Mouse (Mus musculus) forebrain, embryonic 12.5 days (tissue): ENCODE results near the gene Tnip1. TPM values are rescaled to one million over a fixed set of nuclear protein-coding genes. Genes with fewer than 3 reads are reported as not detected.
"Not testable (repeated sequence)": the region's sequence is repeated elsewhere in the genome, so short reads cannot be mapped to it uniquely, and the experiment has no call there.

Experiments used
- ATAC-seq: fragments of 200-750 bp; cut with Nextera tagmentation; 2 replicates; pipeline ENCODE4 v1.8.0; 2017; ENCODE audit warnings: moderate TSS enrichment; ENCODE audit not compliant: low FRiP score
- H3K27ac ChIP-seq: fragments of 300-500 bp; sonication (generic); 2 replicates; pipeline ENCODE4 v1.5.1; 2016; ENCODE audit warnings: mild to moderate bottlenecking
- H3K27me3 ChIP-seq: fragments of 300-500 bp; sonication (generic); 2 replicates; pipeline ENCODE4 v1.6.1; 2016; ENCODE audit warnings: mild to moderate bottlenecking
- H3K36me3 ChIP-seq: fragments of 300-500 bp; sonication (generic); replicated peaks from 2 replicates; pipeline ENCODE4 v1.6.1; 2016; ENCODE audit warnings: mild to moderate bottlenecking
- H3K4me1 ChIP-seq: fragments of 300-500 bp; sonication (generic); 2 replicates; pipeline ENCODE4 v1.6.1; 2016
- H3K4me2 ChIP-seq: fragments of 300-500 bp; sonication (generic); 2 replicates; pipeline ENCODE4 v1.6.1; 2016; ENCODE audit warnings: mild to moderate bottlenecking, moderate library complexity
- H3K4me3 ChIP-seq: fragments of 300-500 bp; sonication (generic); replicated peaks from 2 replicates; pipeline ENCODE4 v1.5.1; 2016; ENCODE audit warnings: mild to moderate bottlenecking
- H3K9ac ChIP-seq: fragments of 300-500 bp; sonication (generic); 2 replicates; pipeline ENCODE4 v1.6.1; 2016; ENCODE audit warnings: mild to moderate bottlenecking
- H3K9me3 ChIP-seq: fragments of 300-500 bp; sonication (generic); 2 replicates; pipeline ENCODE4 v1.6.1; 2016
- WGBS: fragments of 180-500 bp; shearing (Covaris S2); methylation state at CpG from one replicate; pipeline ENCODE4 v1.1.7; 2016; 5-methylcytosine and 5-hydroxymethylcytosine counted together
- polyA plus RNA-seq: library from polyadenylated mRNA; unstranded; fragments of >200 nt; fragmentation: Nextera tagmentation; extraction: Ambion mirVana; gene quantifications from 2 replicates; pipeline ENCODE4 v1.2.1, GENCODE M21; 2016

The Tnip1 gene
- polyA plus RNA-seq, 1 experiment from 2014 or later: 12.1 TPM

DNA sequence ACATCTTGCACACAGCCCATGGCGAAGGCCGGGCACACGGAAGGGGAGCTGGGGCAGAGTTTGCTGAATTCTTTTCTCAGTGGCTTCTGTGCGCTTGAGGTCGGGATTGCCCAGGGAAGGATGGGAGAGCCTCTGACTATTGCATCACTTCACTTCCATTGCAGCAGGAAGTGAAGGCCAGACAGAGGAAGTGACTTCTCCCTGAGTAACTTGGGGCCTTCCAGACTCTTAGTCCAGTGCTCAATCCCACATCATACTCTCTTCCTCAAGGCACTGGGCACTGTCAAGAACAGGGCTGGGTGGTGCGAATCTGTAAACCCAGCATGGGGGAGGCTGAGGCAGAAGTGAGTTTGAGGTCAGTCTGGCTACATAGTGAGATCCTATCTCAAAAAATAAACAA, 2.5 kb upstream of the Tnip1 start:
- Histone ChIP-seq H3K4me2 (no peak overlapping the region), H3K9ac (no peak overlapping the region), H3K4me1 (no peaks in the 10 kb centered on the region), H3K9me3 (no peaks in the 10 kb centered on the region), H3K4me3 (no peak overlapping the region), H3K36me3 (no peaks in the 10 kb centered on the region), H3K27me3 (peaks cover 3% of the 10 kb centered on the region; the same call in 1 of the 2 replicates), H3K27ac (no peak overlapping the region)
- WGBS: 85% methylated on average over 6 of the region's 6 CpGs
- ATAC-seq: no peak

DNA sequence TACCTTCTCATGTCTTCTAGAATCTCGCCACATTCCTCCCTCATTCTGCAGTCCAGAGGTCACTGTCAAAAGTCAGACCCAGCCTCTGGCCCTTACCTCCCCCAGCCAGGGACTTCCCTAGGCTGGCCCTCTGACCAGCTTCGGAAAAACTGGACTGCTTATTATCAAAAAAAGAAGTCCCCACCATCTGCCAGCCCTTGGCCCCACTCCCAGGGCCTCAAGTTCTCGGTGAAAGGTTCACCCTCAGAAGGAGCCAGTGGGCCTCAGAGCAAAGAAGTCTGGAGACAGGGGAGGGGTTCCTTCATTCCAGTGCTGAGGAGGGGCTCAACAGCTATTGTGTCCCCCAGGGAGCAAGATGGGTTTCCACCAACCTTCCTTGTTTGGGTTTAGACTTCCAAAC, 796 bp downstream of the Tnip1 start:
- H3K27ac ChIP-seq: no peak overlapping the region
- no peaks in the 10 kb centered on the region for H3K36me3 ChIP-seq
- H3K27me3 ChIP-seq: peaks cover 3% of the 10 kb centered on the region; the same call in 1 of the 2 replicates
- H3K4me1 ChIP-seq: no peaks in the 10 kb centered on the region
- ATAC-seq: no peak
- H3K9me3 ChIP-seq: no peaks in the 10 kb centered on the region
- H3K4me3 ChIP-seq: no peak overlapping the region
- 79% methylated on average over 3 of the region's 3 CpGs for whole genome bisulfite sequencing
- no peak overlapping the region for H3K4me2 ChIP-seq
- no peak overlapping the region for H3K9ac ChIP-seq

DNA sequence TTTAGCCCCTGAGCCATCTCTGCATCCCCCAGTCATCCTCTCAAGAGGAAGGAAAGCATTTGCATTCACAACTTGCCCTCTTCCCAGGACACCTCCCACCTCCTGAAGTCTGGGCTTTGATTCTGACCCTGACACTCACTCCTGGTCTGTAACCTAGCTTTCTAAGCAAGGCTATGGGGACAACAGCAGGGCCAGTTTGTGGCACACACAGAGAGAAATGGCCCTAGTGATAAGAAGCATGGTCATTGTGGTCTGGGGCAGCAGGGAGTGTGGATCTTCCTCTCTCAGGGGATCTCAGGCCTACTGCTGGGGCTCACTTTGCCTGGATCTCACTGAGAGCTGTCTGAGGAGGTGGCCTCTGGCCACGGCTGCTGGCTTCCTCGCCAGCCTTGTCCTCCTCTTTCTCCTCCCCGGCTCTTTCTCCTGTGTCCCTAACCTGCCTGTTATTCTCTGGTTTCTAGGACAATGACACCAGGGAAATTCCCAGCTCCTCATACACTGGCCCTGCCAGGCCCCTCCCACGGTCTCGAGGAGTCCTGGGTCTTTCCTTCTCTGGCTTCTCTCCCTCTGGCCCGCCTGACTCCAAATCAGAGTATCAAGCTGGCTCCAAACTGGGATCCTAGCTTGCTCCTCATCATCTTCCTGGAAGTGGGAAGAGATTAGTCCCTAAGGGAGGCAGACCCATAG, 1.4 kb downstream of the Tnip1 start:
- no peak for ATAC-seq
- Histone ChIP-seq H3K9ac (no peak overlapping the region), H3K4me3 (no peak overlapping the region), H3K4me1 (no peaks in the 10 kb centered on the region), H3K27me3 (peaks cover 3% of the 10 kb centered on the region; the same call in 1 of the 2 replicates), H3K4me2 (no peak overlapping the region), H3K36me3 (no peaks in the 10 kb centered on the region), H3K27ac (no peak overlapping the region), H3K9me3 (no peaks in the 10 kb centered on the region)
- WGBS: 74% methylated on average over 6 of the region's 6 CpGs

DNA sequence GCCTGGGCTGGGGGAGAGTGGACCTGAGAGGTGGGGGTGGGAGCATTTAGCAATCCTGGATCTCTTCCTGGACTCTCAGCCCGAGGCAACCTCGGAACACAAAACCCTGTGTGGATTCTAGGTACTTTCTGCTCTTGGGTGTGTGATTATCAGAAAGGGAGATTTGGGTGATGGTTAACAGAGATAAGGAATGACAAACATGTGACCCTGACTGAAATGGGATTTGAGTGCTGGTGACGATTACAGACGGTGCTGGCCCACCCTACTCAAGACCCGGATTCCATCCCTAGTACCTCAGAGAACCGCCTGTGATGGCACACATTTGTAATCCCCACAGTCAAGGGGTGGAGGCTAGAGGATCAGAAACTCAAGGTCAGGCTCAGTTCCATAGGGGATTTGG, 2.5 kb downstream of the Tnip1 start:
- H3K4me2 ChIP-seq: no peak overlapping the region
- H3K4me1 ChIP-seq: no peaks in the 10 kb centered on the region
- no peaks in the 10 kb centered on the region for H3K9me3 ChIP-seq
- no peak for ATAC-seq
- no peak overlapping the region for H3K9ac ChIP-seq
- H3K36me3 ChIP-seq: no peaks in the 10 kb centered on the region
- WGBS: 90% methylated on average over 6 of the region's 6 CpGs
- no peak overlapping the region for H3K27ac ChIP-seq
- peaks cover 3% of the 10 kb centered on the region; the same call in 1 of the 2 replicates for H3K27me3 ChIP-seq
- H3K4me3 ChIP-seq: no peak overlapping the region

DNA sequence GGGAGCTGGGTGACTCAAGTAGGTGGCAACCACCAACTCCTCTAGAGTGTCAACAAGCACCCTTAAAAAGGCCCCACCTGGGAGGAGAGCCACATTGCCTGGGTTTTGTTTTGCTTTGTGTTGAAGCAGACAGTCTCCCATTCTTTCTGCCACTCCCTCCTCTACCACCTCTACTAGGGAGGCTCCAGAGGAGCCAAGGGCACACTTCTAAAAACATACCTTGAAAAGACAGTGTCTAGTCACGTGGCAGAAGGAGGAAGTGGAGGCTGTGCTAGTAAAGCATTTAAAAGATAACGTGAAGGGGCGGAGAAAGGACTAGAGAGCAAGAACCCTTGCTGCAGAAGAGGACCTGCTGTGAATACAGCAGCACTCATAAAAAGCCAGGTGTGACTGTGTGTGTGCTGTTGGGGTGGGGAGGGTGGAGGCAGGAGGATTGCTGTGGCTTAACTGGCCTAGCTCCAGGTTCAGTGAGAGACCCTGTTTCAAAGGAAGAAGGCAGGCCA, 4.1 kb downstream of the Tnip1 start:
- no peak overlapping the region for H3K27ac ChIP-seq
- ATAC-seq: no peak
- peaks cover 15% of the 10 kb centered on the region for H3K4me1 ChIP-seq
- no peak overlapping the region for H3K9ac ChIP-seq
- H3K36me3 ChIP-seq: no peaks in the 10 kb centered on the region
- H3K27me3 ChIP-seq: peaks cover 3% of the 10 kb centered on the region; the same call in 1 of the 2 replicates
- H3K9me3 ChIP-seq: no peaks in the 10 kb centered on the region
- no peak overlapping the region for H3K4me3 ChIP-seq
- no peak overlapping the region for H3K4me2 ChIP-seq
- 59% methylated on average over 3 of the region's 3 CpGs for WGBS

DNA sequence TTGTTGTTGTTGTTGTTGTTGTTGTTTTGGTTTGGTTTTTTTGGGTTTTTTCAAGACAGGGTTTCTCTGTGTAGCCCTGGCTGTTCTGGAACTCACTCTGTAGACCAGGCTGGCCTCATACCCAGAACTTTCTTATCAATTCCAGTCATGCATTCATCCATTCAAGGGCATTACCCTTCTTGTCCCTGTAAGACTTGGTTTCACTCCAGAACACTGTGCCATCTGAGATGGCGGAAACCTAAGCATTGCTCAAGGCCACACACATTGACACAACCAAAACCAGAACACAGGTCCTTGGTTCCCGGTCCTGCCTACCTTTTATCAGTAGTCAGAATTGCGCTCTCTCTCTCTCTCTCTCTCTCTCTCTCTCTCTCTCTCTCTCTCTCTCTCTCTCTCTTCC, 5.0 kb downstream of the Tnip1 start:
- WGBS: 86% methylated on average over 3 of the region's 3 CpGs
- H3K4me3 ChIP-seq, H3K27me3 ChIP-seq, H3K9me3 ChIP-seq, ATAC-seq, H3K36me3 ChIP-seq, H3K9ac ChIP-seq, H3K4me2 ChIP-seq, H3K27ac ChIP-seq: not testable (repeated sequence)
- peaks cover 15% of the 10 kb centered on the region for H3K4me1 ChIP-seq

DNA sequence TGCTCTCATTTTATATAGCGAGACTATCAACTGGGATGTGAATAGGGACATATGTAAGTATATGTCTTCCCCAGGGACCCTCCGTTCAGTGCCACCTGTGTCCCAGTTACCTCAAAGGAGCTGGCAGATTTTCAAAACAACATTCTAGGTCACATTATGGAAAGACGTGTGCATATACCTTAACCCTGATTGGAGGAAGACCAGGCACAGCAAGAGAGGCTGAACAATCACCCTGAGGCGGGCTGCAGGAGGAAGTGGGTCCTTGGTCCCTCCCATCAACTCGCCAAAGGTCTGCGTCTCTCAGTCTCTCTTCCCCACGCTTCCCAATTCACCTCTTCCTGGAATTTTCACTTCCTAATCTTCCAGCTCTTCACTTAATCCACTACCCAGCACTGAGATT, 5.8 kb downstream of the Tnip1 start:
- H3K27me3 ChIP-seq: no peaks in the 10 kb centered on the region
- H3K36me3 ChIP-seq: no peaks in the 10 kb centered on the region
- H3K4me2 ChIP-seq: no peak overlapping the region
- no peak overlapping the region for H3K9ac ChIP-seq
- peaks cover 15% of the 10 kb centered on the region for H3K4me1 ChIP-seq
- no peak overlapping the region for H3K4me3 ChIP-seq
- no peaks in the 10 kb centered on the region for H3K9me3 ChIP-seq
- no peak overlapping the region for H3K27ac ChIP-seq
- no peak for ATAC-seq
- 67% methylated on average over 7 of the region's 7 CpGs for WGBS

DNA sequence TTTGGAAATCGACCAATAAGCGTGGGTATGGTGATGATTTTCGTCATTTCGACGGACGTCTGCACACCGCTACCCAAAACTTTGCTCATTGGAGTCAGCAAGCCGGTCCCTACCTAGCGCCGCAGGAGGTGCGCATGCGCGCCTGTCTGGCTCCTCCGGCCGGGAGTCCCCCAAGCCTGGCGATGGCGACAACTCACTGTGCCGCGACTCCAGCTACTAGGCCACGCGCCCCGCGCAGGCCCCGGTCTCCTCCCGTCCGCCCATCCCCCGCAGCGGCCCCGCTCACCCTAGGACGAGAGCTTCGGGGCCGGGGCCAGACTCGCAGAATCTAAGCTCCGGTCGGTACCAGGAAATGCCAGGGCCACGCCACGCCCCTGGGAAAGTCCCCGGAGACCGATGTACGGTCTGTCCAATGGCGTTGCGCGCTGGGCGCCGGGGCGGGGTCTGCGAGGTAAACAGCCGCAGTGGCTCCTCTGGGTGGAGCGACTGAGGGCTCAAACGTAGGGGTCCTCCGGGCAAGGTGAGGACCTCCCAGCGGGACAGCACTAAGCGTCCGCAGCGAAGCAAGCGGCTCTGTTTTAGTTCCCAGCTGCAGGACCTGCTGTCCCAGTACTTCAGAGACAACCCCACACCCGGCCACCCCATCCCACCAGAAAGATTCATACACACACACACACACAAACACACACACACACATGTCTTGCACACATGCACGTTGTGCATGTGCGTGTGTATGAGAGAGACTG, 6.8 kb downstream of the Tnip1 start:
- peak overlapping the region; percentile 91 for H3K4me3 ChIP-seq
- H3K36me3 ChIP-seq: no peaks in the 10 kb centered on the region
- under 1% methylated on average over 58 of the region's 59 CpGs for WGBS
- peak overlapping the region; percentile 91 for H3K27ac ChIP-seq
- H3K9me3 ChIP-seq: no peaks in the 10 kb centered on the region
- H3K9ac ChIP-seq: peak overlapping the region; percentile 73
- H3K27me3 ChIP-seq: no peaks in the 10 kb centered on the region
- peaks cover 15% of the 10 kb centered on the region for H3K4me1 ChIP-seq
- peak overlapping the region; percentile 68 for H3K4me2 ChIP-seq
- peak; percentile 99 for ATAC-seq

DNA sequence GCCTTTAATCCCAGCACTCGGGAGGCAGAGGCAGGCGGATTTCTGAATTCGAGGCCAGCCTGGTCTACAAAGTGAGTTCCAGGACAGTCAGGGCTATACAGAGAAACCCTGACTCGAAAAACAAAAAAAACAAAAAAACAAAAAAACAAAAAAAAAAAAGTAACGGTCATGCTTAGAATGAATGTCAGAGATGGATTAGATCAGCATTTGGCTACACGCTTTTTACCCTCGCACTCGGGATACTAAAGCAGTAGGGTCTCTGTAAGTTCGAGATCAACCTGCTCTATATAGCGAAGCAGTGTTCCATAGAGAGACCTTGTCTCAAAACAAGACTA, 7.3 kb downstream of the Tnip1 start:
- not testable (repeated sequence) for H3K27me3 ChIP-seq, H3K27ac ChIP-seq, ATAC-seq, H3K9me3 ChIP-seq, H3K36me3 ChIP-seq
- Histone ChIP-seq H3K4me3 (peak overlapping the region; percentile 91), H3K9ac (peak overlapping the region; percentile 73; the same call in 1 of the 2 replicates), H3K4me1 (peaks cover 15% of the 10 kb centered on the region), H3K4me2 (peak overlapping the region; percentile 68)
- WGBS: 44% methylated on average over 10 of the region's 10 CpGs

DNA sequence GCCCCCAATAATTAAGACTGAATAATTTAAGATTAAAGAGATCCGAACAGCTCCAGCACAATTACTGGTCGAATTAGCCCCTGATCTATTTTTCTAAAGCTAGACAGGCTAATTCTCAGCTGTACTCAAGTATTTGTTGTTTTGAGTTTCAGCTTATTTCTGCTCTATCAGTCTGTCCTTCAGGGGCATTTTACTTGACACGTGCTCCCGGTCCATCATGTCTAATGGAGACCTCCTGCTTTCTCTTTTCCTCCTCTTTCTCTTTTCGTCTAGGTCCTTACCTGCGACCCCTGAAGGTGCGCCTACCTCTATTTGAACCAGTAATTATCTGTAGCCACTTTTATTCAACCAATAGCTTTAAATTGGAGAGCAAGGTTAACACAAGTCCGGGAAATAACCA, 8.0 kb downstream of the Tnip1 start:
- H3K36me3 ChIP-seq: no peaks in the 10 kb centered on the region
- no peak overlapping the region for H3K4me3 ChIP-seq
- ATAC-seq: no peak
- H3K4me1 ChIP-seq: peaks cover 15% of the 10 kb centered on the region
- 78% methylated on average over 8 of the region's 8 CpGs for WGBS
- no peak overlapping the region for H3K9ac ChIP-seq
- no peak overlapping the region for H3K27ac ChIP-seq
- H3K4me2 ChIP-seq: no peak overlapping the region
- H3K9me3 ChIP-seq: no peaks in the 10 kb centered on the region
- H3K27me3 ChIP-seq: no peaks in the 10 kb centered on the region

DNA sequence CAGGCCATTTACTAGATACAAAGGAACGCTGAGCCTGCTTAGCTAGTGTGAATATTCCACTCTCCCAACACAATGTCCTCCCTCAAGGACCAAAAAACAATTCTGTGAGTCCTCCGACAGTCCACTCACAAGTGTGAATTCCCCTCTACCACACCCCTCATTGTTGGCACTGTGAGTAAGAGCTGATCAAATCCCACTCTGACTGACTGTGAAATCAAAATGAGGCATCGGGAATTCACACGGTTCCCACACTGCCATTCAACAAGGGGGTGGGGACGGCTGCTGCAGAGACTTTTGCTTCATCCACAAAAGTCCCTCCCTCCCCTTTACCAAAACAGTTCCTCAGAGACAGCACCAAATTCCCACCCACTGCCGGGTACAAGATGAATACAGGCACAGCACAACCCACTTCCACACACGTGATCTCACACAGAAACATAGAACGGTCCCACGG, 8.7 kb downstream of the Tnip1 start:
- H3K27ac ChIP-seq: no peak overlapping the region
- no peak for ATAC-seq
- no peaks in the 10 kb centered on the region for H3K27me3 ChIP-seq
- H3K4me3 ChIP-seq: no peak overlapping the region
- H3K36me3 ChIP-seq: no peaks in the 10 kb centered on the region
- 31% methylated on average over 9 of the region's 9 CpGs for WGBS
- H3K9me3 ChIP-seq: no peaks in the 10 kb centered on the region
- peaks cover 15% of the 10 kb centered on the region for H3K4me1 ChIP-seq
- H3K4me2 ChIP-seq: peak overlapping the region; percentile 13; the same call in 1 of the 2 replicates
- no peak overlapping the region for H3K9ac ChIP-seq

DNA sequence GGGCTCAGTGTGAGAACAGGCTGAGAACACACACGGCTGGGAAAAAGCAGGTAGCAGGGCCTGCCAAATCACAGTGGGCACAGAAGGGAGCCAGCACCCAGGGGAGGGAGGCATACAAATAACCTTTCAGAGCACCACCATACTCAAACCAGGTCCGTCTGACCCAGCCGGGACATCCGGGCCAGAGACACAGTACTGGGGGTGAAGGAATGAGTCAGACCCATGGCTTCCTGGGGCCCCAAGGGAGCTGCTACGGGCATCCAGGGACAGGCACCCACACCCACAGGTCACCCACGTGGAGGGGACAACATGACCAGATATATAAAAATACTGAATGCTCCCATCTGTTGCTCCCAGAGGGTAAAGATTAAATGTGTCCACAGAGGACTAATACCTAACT, 10.1 kb downstream of the Tnip1 start:
- no peak overlapping the region for H3K27ac ChIP-seq
- peaks cover 15% of the 10 kb centered on the region for H3K4me1 ChIP-seq
- H3K27me3 ChIP-seq: no peaks in the 10 kb centered on the region
- no peaks in the 10 kb centered on the region for H3K36me3 ChIP-seq
- H3K4me3 ChIP-seq: no peak overlapping the region
- WGBS: 81% methylated on average over 6 of the region's 6 CpGs
- no peak overlapping the region for H3K4me2 ChIP-seq
- H3K9ac ChIP-seq: no peak overlapping the region
- ATAC-seq: no peak
- no peaks in the 10 kb centered on the region for H3K9me3 ChIP-seq

DNA sequence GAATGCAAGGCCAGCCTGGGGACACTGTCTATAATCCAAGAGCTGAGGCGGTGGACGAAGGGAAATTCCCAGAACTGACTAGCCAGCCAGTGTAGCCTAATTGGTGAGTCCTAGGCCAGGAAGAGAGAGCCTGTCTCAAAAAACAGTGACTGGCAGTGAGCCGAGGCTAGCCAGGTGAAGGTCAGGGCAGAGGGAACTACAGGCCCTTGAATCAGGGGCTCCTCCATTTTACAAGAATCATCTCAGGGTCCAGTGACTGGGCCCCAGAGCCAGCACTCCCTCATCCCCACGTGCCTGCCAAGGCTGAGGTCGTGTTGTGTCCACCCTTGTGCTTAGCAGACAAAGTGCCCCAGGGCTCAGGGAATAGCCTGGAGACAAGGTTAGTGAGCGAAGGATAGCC, 12.0 kb downstream of the Tnip1 start:
- Histone ChIP-seq H3K9me3 (no peaks in the 10 kb centered on the region), H3K27ac (no peak overlapping the region), H3K4me3 (no peak overlapping the region), H3K27me3 (no peaks in the 10 kb centered on the region), H3K4me2 (no peak overlapping the region), H3K9ac (no peak overlapping the region), H3K4me1 (peaks cover 15% of the 10 kb centered on the region), H3K36me3 (no peaks in the 10 kb centered on the region)
- ATAC-seq: no peak
- WGBS: 81% methylated on average over 6 of the region's 6 CpGs
